Mouse (Mus musculus) hindbrain, embryonic 10.5 days (tissue): ENCODE measurements around the gene Ccdc177. TPM values are rescaled to one million over a fixed set of nuclear protein-coding genes. Genes with fewer than 3 reads are reported as not detected.
A peak's percentile ranks its signal among the peaks of the same experiment; 100 is the strongest.

ENCODE experiments used
- DNase-seq: peaks from one replicate; pipeline ENCODE4 v3.0.0-alpha.2; 2017; ENCODE audit warnings: low spot score
- H3K27ac ChIP-seq: fragments of 300-500 bp; sonication (generic); 2 replicates; pipeline ENCODE4 v1.5.1; 2016; ENCODE audit warnings: mild to moderate bottlenecking, moderate library complexity
- H3K27me3 ChIP-seq: fragments of 300-500 bp; sonication (generic); 2 replicates; pipeline ENCODE4 v1.6.1; 2016; ENCODE audit warnings: mild to moderate bottlenecking; ENCODE audit not compliant: poor library complexity, insufficient read depth, severe bottlenecking
- H3K36me3 ChIP-seq: fragments of 300-500 bp; sonication (generic); 2 replicates; pipeline ENCODE4 v1.6.1; 2016; ENCODE audit warnings: mild to moderate bottlenecking, moderate library complexity
- H3K4me1 ChIP-seq: fragments of 300-500 bp; sonication (generic); replicated peaks from 2 replicates; pipeline ENCODE4 v1.6.1; 2016; ENCODE audit warnings: mild to moderate bottlenecking
- H3K4me3 ChIP-seq: fragments of 300-500 bp; sonication (generic); 2 replicates; pipeline ENCODE4 v1.5.1; 2016; ENCODE audit warnings: mild to moderate bottlenecking, moderate library complexity
- H3K9me3 ChIP-seq: fragments of 300-500 bp; sonication (generic); 2 replicates; pipeline ENCODE4 v1.6.1; 2016; ENCODE audit warnings: mild to moderate bottlenecking, moderate library complexity
- WGBS: fragments of 180-500 bp; shearing (Covaris S2); methylation state at CpG from one replicate; pipeline ENCODE4 v1.1.7; 2016; 5-methylcytosine and 5-hydroxymethylcytosine counted together
- polyA plus RNA-seq: library from polyadenylated mRNA; unstranded; fragments of >200 nt; fragmentation: Nextera tagmentation; extraction: Ambion mirVana; gene quantifications from 2 replicates; pipeline ENCODE4 v1.2.1, GENCODE M21; 2016

Gene Ccdc177
- polyA plus RNA-seq, 1 experiment from 2014 or later, result 2.4 TPM

DNA sequence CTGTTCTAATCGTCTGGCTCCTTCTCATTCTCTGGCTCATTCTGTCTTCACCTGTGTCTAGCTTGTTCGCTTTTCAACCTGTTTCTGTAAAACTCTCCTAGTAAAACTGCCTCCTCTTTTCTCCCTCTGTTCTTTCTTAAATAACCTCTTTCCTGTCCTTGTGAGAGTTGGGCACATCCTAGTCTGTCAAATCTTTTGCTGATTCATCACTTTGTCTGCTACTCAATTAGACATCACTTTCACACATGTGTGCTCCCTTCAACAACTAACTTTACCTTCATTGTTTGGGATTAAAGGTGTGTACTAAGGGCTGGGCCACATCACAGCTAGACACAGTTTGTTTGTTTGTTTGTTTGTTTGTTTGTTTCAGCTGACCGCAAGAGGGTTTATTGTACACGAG is 19.3 kb upstream of the Ccdc177 start:
- Histone ChIP-seq H3K27ac (no peak overlapping the region), H3K4me3 (no peak overlapping the region), H3K27me3 (no peaks in the 10 kb centered on the region), H3K36me3 (no peaks in the 10 kb centered on the region), H3K4me1 (0 out of 2 replicates have a peak, but pooled peaks cover 4% of the 10 kb centered on the region), H3K9me3 (no peaks in the 10 kb centered on the region)
- WGBS, result 93% methylated on average over 4 of the region's 4 CpGs
- DNase-seq, result no peak

- Histone ChIP-seq H3K4me1 (0 out of 2 replicates have a peak, but pooled peaks cover 4% of the 10 kb centered on the region), H3K36me3 (no peaks in the 10 kb centered on the region), H3K4me3 (no peak overlapping the region), H3K9me3 (no peaks in the 10 kb centered on the region), H3K27me3 (no peaks in the 10 kb centered on the region), H3K27ac (no peak overlapping the region)
- DNase-seq, result no peak
- 81% methylated on average over 16 of the region's 16 CpGs for WGBS
These were observed 17.9 kb upstream of the Ccdc177 start for GRCm38 (mm10) chr12:80778188-80778936.

GRCm38 (mm10) chr12:80776046-80776634 is 15.7 kb upstream of the Ccdc177 start:
- WGBS, result 91% methylated on average over 4 of the region's 4 CpGs

DNA sequence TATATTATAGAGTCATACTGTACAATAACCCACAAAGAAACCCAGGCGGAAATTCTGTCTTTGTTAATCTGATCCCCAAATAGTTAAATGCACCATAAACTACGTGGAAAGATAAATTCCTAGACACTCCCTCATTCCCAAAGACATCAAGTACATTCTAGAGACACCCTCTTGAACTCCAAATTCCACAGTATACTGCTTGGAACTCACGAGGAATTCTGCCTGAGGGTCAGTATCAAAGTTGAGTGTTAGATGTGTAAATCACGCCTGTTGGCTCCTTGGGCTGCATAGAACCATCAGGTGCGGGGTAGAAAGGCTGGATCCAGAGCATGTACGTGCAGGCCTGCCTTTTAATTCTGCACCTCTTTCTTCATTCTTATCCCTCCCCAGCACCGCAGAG is 14.3 kb upstream of the Ccdc177 start:
- no peaks in the 10 kb centered on the region for H3K27me3 ChIP-seq
- H3K36me3 ChIP-seq, result no peaks in the 10 kb centered on the region
- 74% methylated on average over 7 of the region's 7 CpGs for WGBS
- H3K27ac ChIP-seq, result no peak overlapping the region
- H3K4me3 ChIP-seq, result no peak overlapping the region
- DNase-seq, result no peak
- H3K9me3 ChIP-seq, result no peaks in the 10 kb centered on the region
- H3K4me1 ChIP-seq, result 0 out of 2 replicates have a peak, but pooled peaks cover 4% of the 10 kb centered on the region

More at GRCm38 (mm10) chr12:80776046-80776634, 15.7 kb upstream of the Ccdc177 start:
- Histone ChIP-seq H3K4me1 (0 out of 2 replicates have a peak, but pooled peaks cover 4% of the 10 kb centered on the region), H3K9me3 (no peaks in the 10 kb centered on the region), H3K27ac (no peak overlapping the region), H3K36me3 (no peaks in the 10 kb centered on the region), H3K27me3 (no peaks in the 10 kb centered on the region), H3K4me3 (no peak overlapping the region)
- no peak for DNase-seq

DNA sequence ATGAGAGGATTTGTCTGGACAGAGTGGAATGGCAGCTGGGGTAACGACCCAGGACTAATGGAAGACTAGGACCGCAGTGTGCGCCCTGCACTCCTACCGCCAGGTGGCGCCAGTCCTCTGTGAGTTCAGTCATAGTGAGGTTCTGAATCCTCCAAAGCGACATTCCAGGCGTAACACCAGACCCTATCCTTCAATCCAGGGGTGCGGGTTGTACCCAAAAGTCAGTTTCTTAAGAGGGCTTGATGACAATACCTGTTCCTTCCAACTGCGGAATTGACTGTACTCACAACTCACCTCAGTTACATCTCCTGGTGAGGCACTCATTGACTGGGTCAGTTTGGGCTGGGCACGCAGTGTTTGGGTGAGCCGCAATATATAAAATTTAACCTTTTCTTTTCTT is 9.2 kb upstream of the Ccdc177 start:
- Histone ChIP-seq H3K9me3 (no peaks in the 10 kb centered on the region), H3K4me1 (no peaks in the 10 kb centered on the region), H3K4me3 (no peak overlapping the region), H3K27me3 (no peaks in the 10 kb centered on the region), H3K27ac (no peak overlapping the region), H3K36me3 (no peaks in the 10 kb centered on the region)
- DNase-seq, result peak; percentile 88
- 20% methylated on average over 11 of the region's 11 CpGs for WGBS

DNA sequence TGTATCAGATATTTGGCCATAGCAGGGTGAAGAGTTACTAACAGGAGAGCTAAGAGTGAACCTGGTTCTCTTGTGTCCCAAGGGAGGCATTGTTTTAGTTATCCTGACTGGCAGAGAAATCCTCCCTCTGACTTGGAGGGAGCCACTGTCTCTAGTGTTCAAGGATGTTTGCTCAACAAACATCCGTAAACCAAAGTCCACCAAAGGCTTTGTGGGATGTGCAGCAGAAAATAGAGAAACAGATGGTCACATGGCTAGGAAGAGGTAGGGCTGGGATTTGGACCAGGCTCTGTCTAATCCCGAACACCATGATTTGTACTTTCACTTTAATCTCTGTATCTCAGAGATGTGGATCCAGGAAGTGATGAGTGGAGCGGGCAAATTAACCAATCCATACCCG is 3.6 kb upstream of the Ccdc177 start:
- peaks cover 12% of the 10 kb centered on the region for H3K27me3 ChIP-seq
- 79% methylated on average over 4 of the region's 4 CpGs for WGBS

DNA sequence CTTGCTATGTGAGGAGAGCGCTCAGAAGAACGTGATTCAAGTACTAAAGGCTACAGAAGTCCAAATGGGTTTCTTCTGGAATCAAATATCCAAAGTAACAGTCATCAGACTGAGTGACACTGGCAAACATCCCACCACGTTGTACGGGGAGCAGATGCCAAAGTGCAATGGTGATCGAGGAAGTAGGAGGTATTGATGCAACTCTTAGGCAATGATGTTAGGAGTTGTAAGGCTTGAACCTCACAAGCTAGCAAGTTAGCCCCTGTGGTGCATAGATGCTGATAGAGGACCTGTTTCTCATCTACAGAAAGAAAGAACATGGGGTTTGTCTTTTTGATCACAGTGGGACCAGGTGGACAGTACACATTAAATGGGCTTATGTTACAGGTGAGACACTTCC is 2.5 kb upstream of the Ccdc177 start:
- peaks cover 13% of the 10 kb centered on the region for H3K36me3 ChIP-seq
- peaks cover 32% of the 10 kb centered on the region for H3K4me1 ChIP-seq
- H3K27ac ChIP-seq, result no peak overlapping the region
- 92% methylated on average over 5 of the region's 5 CpGs for WGBS
- H3K27me3 ChIP-seq, result peaks cover 24% of the 10 kb centered on the region
- no peak for DNase-seq
- no peak overlapping the region for H3K4me3 ChIP-seq
- H3K9me3 ChIP-seq, result peaks cover 11% of the 10 kb centered on the region

More for the DNA sequence above, 3.6 kb upstream of the Ccdc177 start:
- Histone ChIP-seq H3K36me3 (peaks cover 1% of the 10 kb centered on the region; the same call in 1 of the 2 replicates), H3K27ac (no peak overlapping the region; the same call in 1 of the 2 replicates), H3K9me3 (no peaks in the 10 kb centered on the region), H3K4me1 (peaks cover 20% of the 10 kb centered on the region), H3K4me3 (no peak overlapping the region)
- no peak for DNase-seq

DNA sequence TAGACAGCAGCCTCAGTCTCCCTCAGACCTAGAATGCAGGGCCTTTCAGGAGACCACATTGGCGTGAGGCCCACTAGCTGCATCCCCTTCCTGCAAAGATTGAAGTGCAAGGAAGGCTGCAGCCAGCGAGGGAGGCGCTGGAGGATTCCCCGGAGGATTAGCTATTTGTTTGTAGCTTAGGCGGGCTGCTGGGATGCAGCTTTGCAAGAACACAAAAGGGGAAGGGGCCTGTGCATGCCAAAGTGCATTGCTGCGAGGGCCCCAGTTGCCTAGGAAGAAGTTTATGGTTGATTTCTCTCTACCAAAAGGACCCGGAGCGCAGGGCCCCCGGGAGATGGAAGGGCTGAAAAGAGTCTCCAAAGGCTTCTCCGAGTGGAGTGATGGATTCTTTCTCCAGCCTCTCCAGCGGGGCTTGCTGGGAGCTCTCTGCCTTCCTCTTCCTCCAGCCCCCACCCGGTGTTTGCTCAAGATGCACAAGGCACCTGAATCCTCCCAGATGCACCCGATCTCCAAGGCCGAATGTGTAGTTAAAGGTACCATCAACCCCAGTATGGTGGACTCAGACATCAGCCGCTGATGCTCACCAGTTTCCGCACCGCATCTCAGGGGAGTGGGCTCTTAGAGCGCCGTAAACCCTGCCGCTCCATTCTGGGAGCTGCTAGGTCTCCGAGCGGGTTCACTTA is 633 bp downstream of the Ccdc177 start:
- Histone ChIP-seq H3K36me3 (peaks cover 44% of the 10 kb centered on the region), H3K27ac (peak overlapping the region; percentile 98), H3K9me3 (peaks cover 42% of the 10 kb centered on the region), H3K27me3 (peaks cover 50% of the 10 kb centered on the region), H3K4me1 (peaks cover 39% of the 10 kb centered on the region), H3K4me3 (peak overlapping the region; percentile 69)
- peak; percentile 82 for DNase-seq
- under 1% methylated on average over 22 of the region's 22 CpGs for WGBS

GRCm38 (mm10) chr12:80759387-80759712 is 1.1 kb downstream of the Ccdc177 start:
- peak; percentile 47 for DNase-seq
- peak overlapping the region; percentile 98 for H3K27ac ChIP-seq
- H3K27me3 ChIP-seq, result peaks cover 50% of the 10 kb centered on the region
- H3K4me3 ChIP-seq, result peak overlapping the region; percentile 69
- H3K9me3 ChIP-seq, result peaks cover 47% of the 10 kb centered on the region
- H3K36me3 ChIP-seq, result peaks cover 49% of the 10 kb centered on the region
- H3K4me1 ChIP-seq, result peaks cover 39% of the 10 kb centered on the region
- 10% methylated on average over 13 of the region's 13 CpGs for WGBS

DNA sequence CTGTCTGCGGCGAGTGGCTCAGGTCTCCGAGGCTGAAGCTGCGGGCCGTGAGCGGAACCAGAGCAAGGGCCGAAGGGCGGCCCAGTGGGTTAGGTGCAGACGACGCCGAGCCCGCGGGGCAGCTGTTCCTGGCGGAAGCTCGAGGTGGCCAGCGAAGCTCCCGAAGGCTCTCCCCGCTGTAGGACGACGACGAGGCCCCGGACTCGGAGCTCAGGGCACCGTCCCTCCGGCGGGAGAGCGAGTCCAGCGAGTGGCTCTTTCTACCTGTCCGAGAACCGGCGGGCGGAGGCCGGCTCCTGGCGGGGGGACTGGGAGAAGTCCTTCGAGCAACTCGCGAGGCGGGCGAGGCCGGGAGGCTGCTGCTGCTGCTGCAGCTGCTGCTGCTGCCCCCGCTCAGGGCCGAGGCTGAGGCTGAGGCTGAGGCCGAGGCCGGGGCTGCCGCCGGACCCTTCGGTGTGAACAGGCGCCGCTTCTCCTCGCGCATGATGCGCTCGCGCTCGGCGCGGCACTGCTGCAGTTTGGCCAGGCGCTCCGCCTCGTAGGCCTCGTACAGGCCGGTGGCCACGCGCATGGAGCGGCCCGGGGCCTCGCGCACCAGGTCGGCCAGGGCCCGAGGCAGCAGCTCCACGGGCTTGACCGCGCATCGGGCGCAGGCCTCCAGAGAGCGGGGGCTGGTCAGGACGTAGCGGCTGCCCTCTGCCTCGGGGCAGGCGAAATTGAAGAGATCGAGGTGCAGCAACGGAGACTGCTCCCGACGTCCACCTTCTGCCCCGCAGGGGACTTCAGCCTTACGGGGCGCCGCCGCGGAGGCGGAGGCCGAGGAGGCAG is 1.7 kb downstream of the Ccdc177 start:
- H3K9me3 ChIP-seq, result peaks cover 53% of the 10 kb centered on the region
- WGBS, result 21% methylated on average over 92 of the region's 92 CpGs
- peak overlapping the region; percentile 69 for H3K4me3 ChIP-seq
- peaks cover 39% of the 10 kb centered on the region for H3K4me1 ChIP-seq
- DNase-seq, result peak; percentile 64
- peaks cover 55% of the 10 kb centered on the region for H3K36me3 ChIP-seq
- peak overlapping the region; percentile 98 for H3K27ac ChIP-seq
- peaks cover 50% of the 10 kb centered on the region for H3K27me3 ChIP-seq

- H3K36me3 ChIP-seq, result peaks cover 61% of the 10 kb centered on the region
- H3K4me3 ChIP-seq, result peak overlapping the region; percentile 69
- H3K27me3 ChIP-seq, result peaks cover 50% of the 10 kb centered on the region
- 18% methylated on average over 122 of the region's 122 CpGs for WGBS
- H3K9me3 ChIP-seq, result peaks cover 53% of the 10 kb centered on the region
- peaks cover 39% of the 10 kb centered on the region for H3K4me1 ChIP-seq
- peak; percentile 73 for DNase-seq
- peak overlapping the region; percentile 98 for H3K27ac ChIP-seq
These were observed 2.5 kb downstream of the Ccdc177 start for GRCm38 (mm10) chr12:80757751-80758558.

DNA sequence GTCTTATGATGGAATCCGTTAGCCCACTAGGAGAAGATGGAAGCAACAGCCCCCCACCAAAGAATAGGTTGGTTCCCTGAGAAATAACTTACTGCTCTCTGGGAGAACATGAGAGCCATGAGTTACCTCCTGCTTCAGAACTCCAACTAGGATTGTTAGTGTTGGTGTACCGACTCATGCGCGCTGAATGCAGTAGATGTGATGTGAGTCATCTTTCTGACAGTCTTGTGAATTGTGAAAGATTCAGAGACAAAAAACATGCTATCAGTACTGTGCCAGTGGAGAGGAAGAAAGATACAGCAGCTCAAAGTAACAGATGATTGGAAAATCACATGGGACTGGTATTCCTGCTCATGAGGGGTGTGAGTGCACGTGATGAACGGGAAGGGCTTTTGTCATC is 8.9 kb downstream of the Ccdc177 start:
- WGBS, result 94% methylated on average over 6 of the region's 6 CpGs
- H3K9me3 ChIP-seq, result peaks cover 33% of the 10 kb centered on the region
- no peak overlapping the region for H3K4me3 ChIP-seq
- H3K27me3 ChIP-seq, result peaks cover 12% of the 10 kb centered on the region
- no peak for DNase-seq
- peaks cover 43% of the 10 kb centered on the region for H3K36me3 ChIP-seq
- H3K4me1 ChIP-seq, result no peaks in the 10 kb centered on the region
- no peak overlapping the region for H3K27ac ChIP-seq
